In genomic region chr2:164909542-164909941, GRCm38 (mm10) we compare ENCODE assay signal across 8 mouse cellular contexts. TPM values are rescaled to one million over a fixed set of nuclear protein-coding genes. Genes with fewer than 3 reads are reported as not detected.
DNase-seq lines count a peak whose midpoint lies in the region; ATAC-seq and TF ChIP-seq lines count a peak whose summit lies in the region.

No protein-coding gene starts in this region.

- H3K27ac ChIP-seq in forebrain, embryonic 13.5 days, result no peak overlapping the region
- H3K27ac ChIP-seq in intestine, postnatal 0 days (ENCODE audit: low read depth, low read length), result no peak overlapping the region

- ATAC-seq in forebrain, embryonic 13.5 days, result no peak
- no peak for ATAC-seq in intestine, postnatal 0 days

- intact Hi-C loops in left cerebral cortex, postnatal 10 days (cut with DNase I), result no loop called here

- H3K27me3 ChIP-seq in C2C12 (ENCODE audit: control insufficient read depth, insufficient read depth, insufficient read length), result no peaks in the 10 kb centered on the region
- no peaks in the 10 kb centered on the region for H3K27me3 ChIP-seq in forebrain, embryonic 13.5 days
- no peaks in the 10 kb centered on the region for H3K27me3 ChIP-seq in intestine, postnatal 0 days (replicated peaks; ENCODE audit: control insufficient read depth, insufficient read depth, low read length)

- DNase-seq in Muller cell, postnatal 12 days (ENCODE audit: inconsistent ontology term), result peak; percentile 55
- no peak for DNase-seq in lung, adult 2 months
- peak; percentile 67 for DNase-seq in retina, embryonic 14.5 days (ENCODE audit: low spot score)
- no peak for DNase-seq in left cerebral cortex, postnatal 10 days (ENCODE audit: extremely low spot score in 1 of 2, low spot score in 2 of 2)
- DNase-seq in urinary bladder, postnatal 10 days (ENCODE audit: low spot score), result no peak

- H3K9ac ChIP-seq in forebrain, embryonic 13.5 days, result peak overlapping the region; percentile 91
- H3K9ac ChIP-seq in intestine, postnatal 0 days (ENCODE audit: low read depth, low read length), result no peak overlapping the region

- H3K36me3 ChIP-seq in C2C12 (ENCODE audit: control insufficient read depth, insufficient read depth), result peaks cover 49% of the 10 kb centered on the region
- peaks cover 48% of the 10 kb centered on the region for H3K36me3 ChIP-seq in forebrain, embryonic 13.5 days (ENCODE audit: poor library complexity, severe bottlenecking)
- H3K36me3 ChIP-seq in intestine, postnatal 0 days (ENCODE audit: control insufficient read depth, insufficient read depth), result peaks cover 44% of the 10 kb centered on the region

- peaks cover 8% of the 10 kb centered on the region for H3K9me3 ChIP-seq in forebrain, embryonic 13.5 days (replicated peaks)
- no peaks in the 10 kb centered on the region for H3K9me3 ChIP-seq in intestine, postnatal 0 days (ENCODE audit: control insufficient read depth)

- H3ac ChIP-seq in C2C12 (ENCODE audit: control insufficient read depth, insufficient read length, low read depth), result peak overlapping the region; percentile 18

- TF ChIP-seq CTCF in C2C12 (IDR thresholded peaks at IDR 0.05; ENCODE audit: control insufficient read depth, insufficient read depth, insufficient read length), result no peak
- peak; percentile 74 for TF ChIP-seq CTCF in intestine, postnatal 0 days (IDR thresholded peaks at IDR 0.05; ENCODE audit: low read depth)
- peak; percentile 59; the same call in 1 of the 2 replicates for TF ChIP-seq CTCF in lung, adult 2 months (IDR thresholded peaks at IDR 0.05; ENCODE audit: insufficient read depth, low read length)

- H3K79me2 ChIP-seq in C2C12 (ENCODE audit: control insufficient read depth, insufficient read depth), result peaks cover 61% of the 10 kb centered on the region

- WGBS in forebrain, embryonic 13.5 days, result 100% methylated on average over 1 of the region's 1 CpGs
- WGBS in intestine, postnatal 0 days, result 89% methylated on average over 1 of the region's 1 CpGs
- WGBS in lung, adult 2 months, result 77% methylated on average over 1 of the region's 1 CpGs

- H3K4me2 ChIP-seq in forebrain, embryonic 13.5 days, result peak overlapping the region; percentile 91
- peak overlapping the region; percentile 79 for H3K4me2 ChIP-seq in intestine, postnatal 0 days (replicated peaks; ENCODE audit: low read depth)

- peaks cover 21% of the 10 kb centered on the region for H3K79me3 ChIP-seq in C2C12 (ENCODE audit: low read depth)

- H3K4me1 ChIP-seq in forebrain, embryonic 13.5 days, result peaks cover 24% of the 10 kb centered on the region
- no peaks in the 10 kb centered on the region for H3K4me1 ChIP-seq in intestine, postnatal 0 days (replicated peaks; ENCODE audit: control insufficient read depth, insufficient read depth, low read length)
- peaks cover 13% of the 10 kb centered on the region for H3K4me1 ChIP-seq in lung, adult 2 months (ENCODE audit: control insufficient read depth, insufficient read depth, low read length)

- peak overlapping the region; percentile 98 for H3K4me3 ChIP-seq in C2C12 (ENCODE audit: insufficient read depth, poor library complexity, severe bottlenecking)
- peak overlapping the region; percentile 79 for H3K4me3 ChIP-seq in forebrain, embryonic 13.5 days
- no peak overlapping the region for H3K4me3 ChIP-seq in intestine, postnatal 0 days (ENCODE audit: low read depth, low read length)
- no peak overlapping the region for H3K4me3 ChIP-seq in lung, adult 2 months (replicated peaks; ENCODE audit: extremely low read depth, low read depth, low read length)

- TF ChIP-seq POLR2A in lung, adult 2 months (IDR thresholded peaks at IDR 0.05; ENCODE audit: borderline replicate concordance, extremely low read depth, low read depth, low read length), result no peak

TF ChIP-seq in C2C12, 6 proteins besides CTCF, POLR2A, EP300 and RAD21:
- TF ChIP-seq MYOD1 (IDR thresholded peaks at IDR 0.05; ENCODE audit: control insufficient read depth, insufficient read length, low read depth) (no peak), FOSL1 (IDR thresholded peaks at IDR 0.05; ENCODE audit: insufficient read depth, low read length, poor library complexity, severe bottlenecking) (no peak), MAX (IDR thresholded peaks at IDR 0.05) (no peak), CEBPB (IDR thresholded peaks at IDR 0.05; ENCODE audit: low read depth) (no peak), MYOG (IDR thresholded peaks at IDR 0.05; ENCODE audit: control insufficient read depth, extremely low read depth, insufficient read length) (no peak), USF1 (IDR thresholded peaks at IDR 0.05; ENCODE audit: low read depth) (no peak)

RNA-seq across cellular contexts. Expression of gene Zfp335, which starts 2.0 kb away (rescaled TPM):
- polyA plus RNA-seq in C2C12 (2012; fragmentation: generic; extraction: Trizol), result 11.7 TPM
- 12.2 and 15.1 TPM in 2 replicates for polyA plus RNA-seq in forebrain, embryonic 13.5 days (2015; fragmentation: Nextera tagmentation; extraction: Ambion mirVana)
- 3.6 and 3.8 TPM in 2 replicates for polyA plus RNA-seq in intestine, postnatal 0 days (2015; fragmentation: Nextera tagmentation; extraction: Ambion mirVana)
- polyA plus RNA-seq in lung, adult 2 months (2012; rRNA removed), result 33.2 and 34.9 TPM in 2 replicates
- total RNA-seq in left cerebral cortex, postnatal 10 days (2021), result 10 to 100 TPM; 22.7 to 24.4 TPM

RNA-seq across cellular contexts. Expression of gene Pcif1, which starts 30.4 kb away (rescaled TPM):
- 46.5 TPM for polyA plus RNA-seq in C2C12 (2012; fragmentation: generic; extraction: Trizol)
- 101 and 107 TPM in 2 replicates for polyA plus RNA-seq in forebrain, embryonic 13.5 days (2015; fragmentation: Nextera tagmentation; extraction: Ambion mirVana)
- 43.2 and 44.0 TPM in 2 replicates for polyA plus RNA-seq in intestine, postnatal 0 days (2015; fragmentation: Nextera tagmentation; extraction: Ambion mirVana)
- 42.9 and 44.3 TPM in 2 replicates for polyA plus RNA-seq in lung, adult 2 months (2012; rRNA removed)
- 10 to 100 TPM; 41.4 to 45.9 TPM for total RNA-seq in left cerebral cortex, postnatal 10 days (2021)

RNA-seq across cellular contexts. Expression of gene Mmp9, which starts 31.0 kb away (rescaled TPM):
- 1.1 TPM for polyA plus RNA-seq in C2C12 (2012; fragmentation: generic; extraction: Trizol)
- polyA plus RNA-seq in forebrain, embryonic 13.5 days (2015; fragmentation: Nextera tagmentation; extraction: Ambion mirVana), result 8.6 and 10.6 TPM in 2 replicates
- 9.6 and 9.8 TPM in 2 replicates for polyA plus RNA-seq in intestine, postnatal 0 days (2015; fragmentation: Nextera tagmentation; extraction: Ambion mirVana)
- polyA plus RNA-seq in lung, adult 2 months (2012; rRNA removed), result 12.4 and 13.4 TPM in 2 replicates
- total RNA-seq in left cerebral cortex, postnatal 10 days (2021), result 1 to 10 TPM; 2.9 to 3.4 TPM

RNA-seq across cellular contexts. Expression of gene Slc12a5, which starts 51.1 kb away (rescaled TPM):
- polyA plus RNA-seq in C2C12 (2012; fragmentation: generic; extraction: Trizol), result 0.12 TPM
- polyA plus RNA-seq in forebrain, embryonic 13.5 days (2015; fragmentation: Nextera tagmentation; extraction: Ambion mirVana), result 5.7 and 8.8 TPM in 2 replicates
- polyA plus RNA-seq in intestine, postnatal 0 days (2015; fragmentation: Nextera tagmentation; extraction: Ambion mirVana), result 0.09 and 0.47 TPM in 2 replicates
- polyA plus RNA-seq in lung, adult 2 months (2012; rRNA removed), result 3.6 and 3.9 TPM in 2 replicates
- total RNA-seq in left cerebral cortex, postnatal 10 days (2021), result 100 to 1,000 TPM; 350 to 355 TPM

RNA-seq across cellular contexts. Expression of gene Pltp, which starts 52.0 kb away (rescaled TPM):
- polyA plus RNA-seq in C2C12 (2012; fragmentation: generic; extraction: Trizol), result 13.3 TPM
- polyA plus RNA-seq in forebrain, embryonic 13.5 days (2015; fragmentation: Nextera tagmentation; extraction: Ambion mirVana), result 34.3 and 35.4 TPM in 2 replicates
- polyA plus RNA-seq in intestine, postnatal 0 days (2015; fragmentation: Nextera tagmentation; extraction: Ambion mirVana), result 14.5 and 16.2 TPM in 2 replicates
- polyA plus RNA-seq in lung, adult 2 months (2012; rRNA removed), result 873 and 1,096 TPM in 2 replicates
- total RNA-seq in left cerebral cortex, postnatal 10 days (2021), result 10 to 100 TPM; 63.8 to 79.4 TPM

Comparison
In these comparisons a context has a peak if more than half of its experiments do, and no peak if none do; other contexts are left out.
1. H3K4me3 ChIP-seq: peak in C2C12 (single experiment) and forebrain, embryonic 13.5 days (single experiment); none in intestine, postnatal 0 days (single experiment) and lung, adult 2 months (single experiment).
2. DNase-seq: peak in Muller cell, postnatal 12 days (single experiment) and retina, embryonic 14.5 days (single experiment); none in lung, adult 2 months (single experiment), left cerebral cortex, postnatal 10 days (0 of 2) and urinary bladder, postnatal 10 days (single experiment).